Mouse (Mus musculus) skeletal muscle tissue, adult 2 months (tissue): ENCODE data around the gene Rpl7l1.
A peak's percentile ranks its signal among the peaks of the same experiment; 100 is the strongest.
"Not testable (repeated sequence)": the region's sequence is repeated elsewhere in the genome, so short reads cannot be mapped to it uniquely, and the experiment has no call there.

Experiments used
- DNase-seq: peaks from one replicate; pipeline ENCODE4 v3.0.0-alpha.2; 2012; ENCODE audit warnings: low read depth, low spot score

The Rpl7l1 gene

GRCm38 (mm10) chr17:46782341-46783221, at the start of gene Rpl7l1:
Rpl7l1 (minus strand) TSS chr17:46782672.
- DNase-seq = peak; percentile 91

GRCm38 (mm10) chr17:46829856-46830535, 47.5 kb upstream of the Rpl7l1 start:
- no peak for DNase-seq

- no peak for DNase-seq
Measured at GRCm38 (mm10) chr17:46828935-46829334, 46.5 kb upstream of the Rpl7l1 start.

- no peak for DNase-seq
Measured at GRCm38 (mm10) chr17:46823091-46823490, 40.6 kb upstream of the Rpl7l1 start.

- DNase-seq = no peak
Measured at GRCm38 (mm10) chr17:46820628-46821027, 38.2 kb upstream of the Rpl7l1 start.

- DNase-seq = no peak
Measured at GRCm38 (mm10) chr17:46817734-46818158, 35.3 kb upstream of the Rpl7l1 start.

GRCm38 (mm10) chr17:46816306-46816705, 33.8 kb upstream of the Rpl7l1 start:
- no peak for DNase-seq

GRCm38 (mm10) chr17:46814497-46814896, 32.0 kb upstream of the Rpl7l1 start:
- DNase-seq = no peak

- no peak for DNase-seq
Measured at GRCm38 (mm10) chr17:46813637-46814036, 31.2 kb upstream of the Rpl7l1 start.

- no peak for DNase-seq
Measured at GRCm38 (mm10) chr17:46812442-46812841, 30.0 kb upstream of the Rpl7l1 start.

GRCm38 (mm10) chr17:46810672-46811071, 28.2 kb upstream of the Rpl7l1 start:
- no peak for DNase-seq

- no peak for DNase-seq
Measured at GRCm38 (mm10) chr17:46809131-46809830, 26.8 kb upstream of the Rpl7l1 start.

- DNase-seq = no peak
Measured at GRCm38 (mm10) chr17:46808376-46808775, 25.9 kb upstream of the Rpl7l1 start.

GRCm38 (mm10) chr17:46801761-46802160, 19.3 kb upstream of the Rpl7l1 start:
- DNase-seq = no peak

- DNase-seq = no peak
Measured at GRCm38 (mm10) chr17:46799680-46800079, 17.2 kb upstream of the Rpl7l1 start.

- DNase-seq = no peak
Measured at GRCm38 (mm10) chr17:46797386-46797785, 14.9 kb upstream of the Rpl7l1 start.

GRCm38 (mm10) chr17:46796743-46797142, 14.3 kb upstream of the Rpl7l1 start:
- no peak for DNase-seq

- DNase-seq = no peak
Measured at GRCm38 (mm10) chr17:46792963-46793362, 10.5 kb upstream of the Rpl7l1 start.

GRCm38 (mm10) chr17:46787974-46788373, 5.5 kb upstream of the Rpl7l1 start:
- DNase-seq = not testable (repeated sequence)

- no peak for DNase-seq
Measured at GRCm38 (mm10) chr17:46786952-46787351, 4.5 kb upstream of the Rpl7l1 start.

GRCm38 (mm10) chr17:46783222-46783565, 722 bp upstream of the Rpl7l1 start:
- no peak for DNase-seq

GRCm38 (mm10) chr17:46781876-46782275, 596 bp downstream of the Rpl7l1 start:
- no peak for DNase-seq
